In the genomic region with DNA sequence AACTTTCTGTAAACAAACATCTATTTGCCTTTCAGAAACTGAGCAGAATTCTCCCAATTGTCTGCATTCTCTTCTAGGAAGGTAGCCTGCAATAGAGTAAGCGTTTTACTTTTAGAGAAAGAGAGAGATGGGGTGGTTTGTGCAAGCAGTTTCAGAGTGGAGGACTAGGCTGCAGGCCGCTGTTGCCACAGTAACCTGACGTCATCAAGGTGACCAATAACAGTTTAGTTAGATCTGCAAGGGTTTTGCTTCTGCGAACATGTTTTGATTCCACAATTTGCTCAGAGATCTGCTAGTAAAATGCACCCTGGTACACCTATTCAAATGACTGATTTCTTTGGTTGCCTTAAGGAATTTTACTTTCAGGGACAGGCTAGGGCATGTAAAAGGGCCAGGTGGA, we compare ENCODE assay signal across 9 mouse cellular contexts. TPM values are rescaled to one million over a fixed set of nuclear protein-coding genes. Genes with fewer than 3 reads are reported as not detected.
DNase-seq lines count a peak whose midpoint lies in the region; ATAC-seq and TF ChIP-seq lines count a peak whose summit lies in the region.
"Had no signal": no experiment of that assay in that cellular context is flagged by ENCODE, and none has a peak within 500 bp of the region (broad histone marks: within the 10 kb centered on the region; RNA-seq: fewer than 3 reads in every experiment).

No protein-coding gene starts in this region.

- DNase-seq in layer of hippocampus, adult 11-12 months (ENCODE audit: low spot score) = peak; percentile 2
- no peak for DNase-seq in layer of hippocampus, postnatal 36 days
- peak; percentile 70 for DNase-seq in midbrain, postnatal 0 days (ENCODE audit: low spot score)
- DNase-seq in gastrocnemius, postnatal 4 days (ENCODE audit: low spot score in 2 of 2) = no peak
- DNase-seq in natural killer cell, adult 2 months (ENCODE audit: low spot score in 2 of 2) = no peak

- TF ChIP-seq CTCF in midbrain, postnatal 0 days (IDR thresholded peaks at IDR 0.05) = no peak

- no peaks in the 10 kb centered on the region for H3K4me1 ChIP-seq in embryonic facial prominence, embryonic 12.5 days
- no peaks in the 10 kb centered on the region; the same call in 1 of the 2 replicates for H3K4me1 ChIP-seq in hindbrain, embryonic 16.5 days (ENCODE audit: control insufficient read depth, insufficient read depth, low read depth, low read length)
- no peaks in the 10 kb centered on the region for H3K4me1 ChIP-seq in midbrain, postnatal 0 days (ENCODE audit: insufficient read depth, low read length)
- H3K4me1 ChIP-seq: liver, embryonic 15.5 days had no signal

- H3K27ac ChIP-seq in embryonic facial prominence, embryonic 12.5 days = no peak overlapping the region
- H3K27ac ChIP-seq in hindbrain, embryonic 16.5 days (ENCODE audit: low read depth, low read length) = peak overlapping the region; percentile 68
- H3K27ac ChIP-seq in midbrain, postnatal 0 days (ENCODE audit: low read depth, low read length) = peak overlapping the region; percentile 73
- H3K27ac ChIP-seq: liver, embryonic 15.5 days had no signal

- H3K9me3 ChIP-seq in embryonic facial prominence, embryonic 12.5 days = no peaks in the 10 kb centered on the region
- no peaks in the 10 kb centered on the region for H3K9me3 ChIP-seq in hindbrain, embryonic 16.5 days (ENCODE audit: control insufficient read depth, low read length)
- H3K9me3 ChIP-seq in midbrain, postnatal 0 days (ENCODE audit: low read length) = no peaks in the 10 kb centered on the region
- H3K9me3 ChIP-seq: liver, embryonic 15.5 days had no signal

- H3K4me2 ChIP-seq in embryonic facial prominence, embryonic 12.5 days (replicated peaks) = peak overlapping the region; percentile 17; the same call in 1 of the 2 replicates
- peak overlapping the region; percentile 34 for H3K4me2 ChIP-seq in hindbrain, embryonic 16.5 days (ENCODE audit: low read length)
- H3K4me2 ChIP-seq in midbrain, postnatal 0 days (ENCODE audit: low read depth, low read length, poor library complexity, severe bottlenecking) = peak overlapping the region; percentile 16
- H3K4me2 ChIP-seq: liver, embryonic 15.5 days had no signal

- no peaks in the 10 kb centered on the region for H3K36me3 ChIP-seq in embryonic facial prominence, embryonic 12.5 days
- H3K36me3 ChIP-seq in hindbrain, embryonic 16.5 days (ENCODE audit: control insufficient read depth, insufficient read depth, low read length) = no peaks in the 10 kb centered on the region
- no peaks in the 10 kb centered on the region for H3K36me3 ChIP-seq in midbrain, postnatal 0 days (ENCODE audit: insufficient read depth, low read length)
- H3K36me3 ChIP-seq: liver, embryonic 15.5 days had no signal

- no peak overlapping the region for H3K9ac ChIP-seq in embryonic facial prominence, embryonic 12.5 days
- H3K9ac ChIP-seq in hindbrain, embryonic 16.5 days (ENCODE audit: low read depth, low read length) = no peak overlapping the region
- H3K9ac ChIP-seq in midbrain, postnatal 0 days (replicated peaks; ENCODE audit: low read length, poor library complexity, severe bottlenecking) = no peak overlapping the region
- H3K9ac ChIP-seq: liver, embryonic 15.5 days had no signal

- no peaks in the 10 kb centered on the region for H3K27me3 ChIP-seq in embryonic facial prominence, embryonic 12.5 days
- H3K27me3 ChIP-seq in hindbrain, embryonic 16.5 days (replicated peaks; ENCODE audit: control insufficient read depth, insufficient read depth, low read length) = no peaks in the 10 kb centered on the region
- H3K27me3 ChIP-seq in midbrain, postnatal 0 days (ENCODE audit: insufficient read depth, low read length) = no peaks in the 10 kb centered on the region
- H3K27me3 ChIP-seq: liver, embryonic 15.5 days had no signal

- WGBS in embryonic facial prominence, embryonic 12.5 days = 31% methylated on average over 4 of the region's 4 CpGs
- 39% methylated on average over 4 of the region's 4 CpGs for WGBS in hindbrain, embryonic 16.5 days
- 27% methylated on average over 4 of the region's 4 CpGs for WGBS in midbrain, postnatal 0 days

- no peak for ATAC-seq in embryonic facial prominence, embryonic 12.5 days (ENCODE audit: insufficient number of reproducible peaks, insufficient read depth, low FRiP score, low TSS enrichment)
- peak; percentile 91 for ATAC-seq in hindbrain, embryonic 16.5 days
- peak; percentile 82; the same call in 1 of the 2 replicates for ATAC-seq in midbrain, postnatal 0 days (ENCODE audit: low FRiP score)
- ATAC-seq in erythroblast, adult 5-6 weeks (replicated peaks; ENCODE audit: low FRiP score, poor library complexity, severe bottlenecking) = no peak

- H3K4me3 ChIP-seq in embryonic facial prominence, embryonic 12.5 days = no peak overlapping the region
- no peak overlapping the region for H3K4me3 ChIP-seq in hindbrain, embryonic 16.5 days (ENCODE audit: low read length)
- no peak overlapping the region for H3K4me3 ChIP-seq in midbrain, postnatal 0 days (ENCODE audit: low read depth, low read length)
- H3K4me3 ChIP-seq: liver, embryonic 15.5 days had no signal

RNA-seq across cellular contexts. Expression of gene Bex3, which starts 43.2 kb away (rescaled TPM):
- total RNA-seq in layer of hippocampus, postnatal 36 days (2021) = 100 to 1,000 TPM; 288 to 298 TPM
- 585 and 595 TPM in 2 replicates for polyA plus RNA-seq in embryonic facial prominence, embryonic 12.5 days (2016; fragmentation: Nextera tagmentation; extraction: Ambion mirVana)
- polyA plus RNA-seq in hindbrain, embryonic 16.5 days (2015; fragmentation: Nextera tagmentation; extraction: Ambion mirVana) = 710 and 810 TPM in 2 replicates
- total RNA-seq in midbrain, postnatal 0 days (2014; rRNA removed) = 305 and 324 TPM in 2 replicates
- 916 and 923 TPM in 2 replicates for polyA plus RNA-seq in midbrain, postnatal 0 days (2015; fragmentation: Nextera tagmentation; extraction: Ambion mirVana)
- 10 to 100 TPM; 58.9 to 72.6 TPM for total RNA-seq in gastrocnemius, postnatal 4 days (2021)
- total RNA-seq in erythroblast, adult 5-6 weeks (2015; ENCODE audit: low replicate concordance) = 25.1 and 47.8 TPM in 2 replicates
- 16.9 and 24.5 TPM in 2 replicates for total RNA-seq in erythroblast, adult 5-6 weeks (2017; ENCODE audit: low replicate concordance)

Comparison
In these comparisons a context has a peak if more than half of its experiments do, and no peak if none do; other contexts are left out.
1. DNase-seq: peak in layer of hippocampus, adult 11-12 months (single experiment) and midbrain, postnatal 0 days (single experiment); none in layer of hippocampus, postnatal 36 days (0 of 2), gastrocnemius, postnatal 4 days (0 of 2) and natural killer cell, adult 2 months (0 of 2).
2. ATAC-seq: peak in hindbrain, embryonic 16.5 days (single experiment) and midbrain, postnatal 0 days (single experiment); none in embryonic facial prominence, embryonic 12.5 days (single experiment) and erythroblast, adult 5-6 weeks (single experiment).
3. Peak in every context shown above with its lines, with median percentiles within 50 percentile points of each other: H3K4me2 ChIP-seq.